Mouse (Mus musculus) ES-E14 (cell line): ENCODE results near the gene Sh3bp4.

ENCODE experiments used
- HCFC1 ChIP-seq: IDR thresholded peaks from 2 replicates; pipeline ENCODE4 v1.6.1; 2012; ENCODE audit warnings: low read length, inconsistent platforms, borderline replicate concordance; ENCODE audit not compliant: insufficient read depth
- ZNF384 ChIP-seq: IDR thresholded peaks from 2 replicates; pipeline ENCODE4 v1.6.1; 2012; ENCODE audit warnings: low read depth, low read length, inconsistent platforms

DNA sequence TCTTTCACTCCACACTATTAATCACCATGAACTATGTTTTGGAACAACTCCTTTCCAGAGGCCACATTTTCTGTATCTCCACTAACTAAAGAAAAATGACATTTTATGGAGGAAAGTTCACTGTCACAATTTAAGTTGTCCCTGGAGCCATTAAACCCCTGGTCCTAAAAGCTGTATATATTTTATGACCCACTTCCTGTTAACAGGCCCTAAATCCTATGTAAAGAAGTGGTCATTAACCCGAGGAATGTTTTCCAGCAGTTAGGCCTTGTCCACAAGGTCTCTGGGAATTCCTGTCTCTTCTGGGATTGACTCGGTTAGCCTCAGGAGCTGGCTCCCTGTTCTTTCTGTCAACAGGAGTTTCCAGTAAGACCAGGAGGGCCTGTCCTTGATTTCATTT, 30.4 kb upstream of the Sh3bp4 start:
- TF ChIP-seq HCFC1 (no peak), ZNF384 (no peak)
